Mouse (Mus musculus) ES-Bruce4 (cell line): Measurements from ENCODE around the gene Alkbh7. TPM values are rescaled to one million over a fixed set of nuclear protein-coding genes. Genes with fewer than 3 reads are reported as not detected.

Experiments used
- H3K27ac ChIP-seq: 2 replicates; pipeline ENCODE4 v1.5.1; 2012; ENCODE audit warnings: low read length, inconsistent platforms; ENCODE audit not compliant: insufficient read depth
- H3K27me3 ChIP-seq: 2 replicates; pipeline ENCODE4 v1.6.1; 2012; ENCODE audit warnings: mild to moderate bottlenecking, low read length, inconsistent platforms; ENCODE audit not compliant: control insufficient read depth, poor library complexity, insufficient read depth, severe bottlenecking
- H3K36me3 ChIP-seq: 2 replicates; pipeline ENCODE4 v1.6.1; 2012; ENCODE audit warnings: inconsistent platforms, mild to moderate bottlenecking, low read length, moderate library complexity; ENCODE audit not compliant: control insufficient read depth, poor library complexity, insufficient read depth, severe bottlenecking
- H3K4me1 ChIP-seq: one replicate; pipeline ENCODE4 v1.8.1; 2011; ENCODE audit warnings: low read length; ENCODE audit not compliant: control insufficient read depth, insufficient read depth
- H3K4me3 ChIP-seq: 2 replicates; pipeline ENCODE4 v1.5.1; 2011; ENCODE audit warnings: low read depth, mild to moderate bottlenecking, low read length
- H3K9ac ChIP-seq: 2 replicates; pipeline ENCODE4 v1.6.1; 2012; ENCODE audit warnings: low read depth, mild to moderate bottlenecking, inconsistent platforms; ENCODE audit not compliant: poor library complexity, severe bottlenecking
- H3K9me3 ChIP-seq: replicated peaks from 2 replicates; pipeline ENCODE4 v1.6.1; 2012; ENCODE audit warnings: mild to moderate bottlenecking, low read length, inconsistent platforms; ENCODE audit not compliant: control insufficient read depth, poor library complexity, insufficient read depth, severe bottlenecking
- CTCF ChIP-seq: IDR thresholded peaks from one replicate; pipeline ENCODE4 v1.8.1; 2011; ENCODE audit warnings: low read depth, low read length
- EP300 ChIP-seq: IDR thresholded peaks from 2 replicates; pipeline ENCODE4 v1.6.1; 2011; ENCODE audit warnings: low read depth, low read length; ENCODE audit not compliant: insufficient read depth
- POLR2A ChIP-seq: IDR thresholded peaks from one replicate; pipeline ENCODE4 v1.8.1; 2011; ENCODE audit warnings: low read length; ENCODE audit not compliant: insufficient read depth
- polyA plus RNA-seq: library from polyadenylated mRNA; stranded (reverse); fragments of >200 nt; gene quantifications from 2 replicates; pipeline ENCODE4 v1.2.4, GENCODE M21; 2011; ENCODE audit warnings: low read depth; ENCODE audit not compliant: missing spikeins, insufficient read depth, insufficient read length

Alkbh7 gene
- polyA plus RNA-seq, 1 experiment, result 16.0 TPM

DNA sequence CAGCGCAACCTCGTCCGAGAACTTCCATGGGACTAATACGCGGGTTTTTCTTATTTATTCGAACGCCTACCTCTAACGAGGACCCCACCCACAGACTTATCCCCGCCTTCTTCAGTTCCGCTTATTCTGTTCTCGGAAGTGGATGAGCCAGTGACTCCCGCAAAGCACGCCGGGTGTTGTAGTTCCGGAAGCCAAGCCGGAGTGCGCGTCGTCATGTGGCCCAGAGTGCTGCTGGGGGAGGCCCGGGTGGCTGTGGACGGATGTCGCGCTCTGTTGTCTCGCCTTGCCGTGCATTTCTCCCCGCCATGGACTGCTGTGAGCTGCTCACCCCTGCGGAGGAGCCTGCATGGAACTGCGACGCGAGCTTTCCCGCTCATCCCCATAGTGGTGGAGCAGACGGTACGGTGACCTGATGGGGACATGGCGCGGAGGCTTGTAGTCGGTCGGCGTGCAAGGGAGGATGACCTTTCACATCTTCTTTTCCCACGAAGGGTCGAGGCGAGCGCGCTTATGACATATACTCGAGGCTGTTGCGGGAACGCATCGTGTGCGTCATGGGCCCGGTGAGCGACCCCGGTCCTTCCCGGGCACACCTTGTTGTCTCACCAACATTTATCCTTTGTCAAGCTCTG is 6.9 kb upstream of the Alkbh7 start, which contains the start of gene Clpp:
TSS of gene Clpp (plus strand) at position 191 of the 632 bp plus-strand sequence.
- Histone ChIP-seq H3K4me3 (peak within 1 kb of the TSS; percentile 81), H3K27ac (peak within 1 kb of the TSS; percentile 80), H3K27me3 (no peaks in the 10 kb centered on the region), H3K9ac (peak within 1 kb of the TSS; percentile 60), H3K9me3 (no peaks in the 10 kb centered on the region), H3K4me1 (peaks cover 3% of the 10 kb centered on the region), H3K36me3 (peaks cover 26% of the 10 kb centered on the region)
- TF ChIP-seq POLR2A, result peak; percentile 84
- TF ChIP-seq EP300, result no peak
- TF ChIP-seq CTCF, result no peak

DNA sequence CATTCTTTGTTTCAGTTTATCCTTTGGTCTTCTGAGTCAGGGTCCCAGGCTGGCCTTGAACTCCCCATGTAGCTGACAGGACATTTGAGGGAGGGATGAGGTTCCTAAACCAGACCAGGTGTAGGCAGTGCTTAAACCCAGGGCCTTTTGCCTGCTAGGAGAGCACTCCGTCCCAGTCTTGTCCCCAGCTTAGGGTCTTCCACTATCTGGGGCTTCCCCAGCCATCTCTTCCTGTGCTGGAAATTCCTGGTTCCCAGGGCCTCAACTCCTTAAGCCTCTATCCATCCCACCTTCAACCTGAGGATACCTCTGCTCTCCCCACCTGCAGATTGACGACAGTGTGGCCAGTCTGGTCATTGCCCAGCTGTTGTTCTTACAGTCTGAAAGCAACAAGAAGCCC is 6.2 kb upstream of the Alkbh7 start:
- Histone ChIP-seq H3K27ac (no peak overlapping the region), H3K36me3 (peaks cover 34% of the 10 kb centered on the region)
- no peak for TF ChIP-seq POLR2A

DNA sequence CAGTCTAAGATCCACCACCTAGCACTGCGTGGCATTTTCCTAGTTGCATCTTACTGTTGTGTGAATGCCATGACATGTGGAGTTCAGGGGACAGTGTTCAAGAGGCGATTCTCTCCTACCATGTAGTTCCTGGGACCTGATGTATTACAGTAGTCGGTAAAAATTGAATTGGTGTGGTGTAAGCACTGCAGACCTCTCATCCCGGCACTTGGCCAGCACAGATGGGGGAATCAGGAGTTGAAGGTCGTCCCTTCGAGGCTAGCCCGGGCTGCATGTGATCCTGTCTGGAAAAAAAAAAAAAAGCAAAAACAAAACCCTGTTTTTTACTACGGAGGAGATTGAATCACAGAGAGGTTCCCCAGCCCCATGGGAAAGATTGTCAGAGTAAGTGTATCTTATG is 2.1 kb upstream of the Alkbh7 start:
- TF ChIP-seq POLR2A (no peak), EP300 (no peak), CTCF (no peak)
- Histone ChIP-seq H3K4me1 (peaks cover 3% of the 10 kb centered on the region), H3K9me3 (no peaks in the 10 kb centered on the region), H3K9ac (no peak overlapping the region), H3K27me3 (no peaks in the 10 kb centered on the region), H3K36me3 (peaks cover 40% of the 10 kb centered on the region), H3K4me3 (no peak overlapping the region), H3K27ac (no peak overlapping the region)

More for the DNA sequence above, 6.2 kb upstream of the Alkbh7 start:
- Histone ChIP-seq H3K4me1 (peaks cover 3% of the 10 kb centered on the region), H3K9ac (peak overlapping the region; percentile 60), H3K4me3 (peak overlapping the region; percentile 81), H3K9me3 (no peaks in the 10 kb centered on the region), H3K27me3 (no peaks in the 10 kb centered on the region)

DNA sequence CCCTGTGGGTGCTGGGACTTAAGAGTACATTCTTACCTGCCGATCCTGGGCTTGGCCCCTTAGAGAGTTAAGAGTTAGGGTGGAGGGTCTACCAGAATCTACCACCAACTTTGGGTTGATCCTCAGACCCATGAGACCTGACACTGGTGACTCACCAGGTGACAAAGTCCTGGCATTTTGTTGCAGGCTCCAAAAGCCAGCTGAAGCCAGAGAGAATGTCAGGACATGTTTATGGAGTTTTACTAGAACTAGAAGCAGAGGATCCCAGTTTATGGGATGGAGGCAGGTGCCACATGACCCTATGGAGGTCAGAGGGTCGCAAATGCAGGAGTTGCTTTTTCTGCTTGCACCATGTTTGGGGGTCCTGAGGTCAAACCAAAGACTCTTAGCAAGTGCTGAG is 633 bp upstream of the Alkbh7 start:
- Histone ChIP-seq H3K4me3 (no peak overlapping the region), H3K9ac (no peak overlapping the region), H3K27me3 (no peaks in the 10 kb centered on the region), H3K27ac (no peak overlapping the region), H3K36me3 (peaks cover 40% of the 10 kb centered on the region), H3K9me3 (no peaks in the 10 kb centered on the region), H3K4me1 (no peaks in the 10 kb centered on the region)
- no peak for TF ChIP-seq POLR2A
- TF ChIP-seq EP300, result no peak
- no peak for TF ChIP-seq CTCF

DNA sequence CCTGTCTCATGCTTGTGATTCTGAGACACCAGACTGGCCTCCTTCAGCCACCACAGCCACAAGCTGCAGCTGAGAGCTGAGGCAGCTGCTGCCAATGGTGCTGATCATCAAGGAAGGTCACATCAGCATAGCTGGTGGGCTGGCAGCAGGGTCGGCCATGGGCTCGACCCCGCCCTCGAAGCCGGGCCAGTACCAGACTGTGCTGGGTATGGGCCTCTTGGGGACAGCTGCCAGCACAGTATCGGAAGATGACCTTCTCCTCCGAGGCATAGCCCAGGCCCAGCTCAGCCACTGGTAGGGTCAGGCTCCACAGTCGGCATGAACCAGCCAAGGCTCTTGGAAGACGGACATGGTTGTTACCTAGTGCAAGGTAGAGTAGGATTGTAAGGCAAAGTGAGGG is 2.3 kb downstream of the Alkbh7 start:
- TF ChIP-seq EP300, result no peak
- TF ChIP-seq POLR2A, result no peak
- TF ChIP-seq CTCF, result no peak
- H3K9ac ChIP-seq, result no peak overlapping the region
- H3K4me1 ChIP-seq, result no peaks in the 10 kb centered on the region
- H3K27me3 ChIP-seq, result no peaks in the 10 kb centered on the region
- H3K4me3 ChIP-seq, result no peak overlapping the region
- no peaks in the 10 kb centered on the region for H3K9me3 ChIP-seq
- peaks cover 31% of the 10 kb centered on the region for H3K36me3 ChIP-seq
- H3K27ac ChIP-seq, result no peak overlapping the region

DNA sequence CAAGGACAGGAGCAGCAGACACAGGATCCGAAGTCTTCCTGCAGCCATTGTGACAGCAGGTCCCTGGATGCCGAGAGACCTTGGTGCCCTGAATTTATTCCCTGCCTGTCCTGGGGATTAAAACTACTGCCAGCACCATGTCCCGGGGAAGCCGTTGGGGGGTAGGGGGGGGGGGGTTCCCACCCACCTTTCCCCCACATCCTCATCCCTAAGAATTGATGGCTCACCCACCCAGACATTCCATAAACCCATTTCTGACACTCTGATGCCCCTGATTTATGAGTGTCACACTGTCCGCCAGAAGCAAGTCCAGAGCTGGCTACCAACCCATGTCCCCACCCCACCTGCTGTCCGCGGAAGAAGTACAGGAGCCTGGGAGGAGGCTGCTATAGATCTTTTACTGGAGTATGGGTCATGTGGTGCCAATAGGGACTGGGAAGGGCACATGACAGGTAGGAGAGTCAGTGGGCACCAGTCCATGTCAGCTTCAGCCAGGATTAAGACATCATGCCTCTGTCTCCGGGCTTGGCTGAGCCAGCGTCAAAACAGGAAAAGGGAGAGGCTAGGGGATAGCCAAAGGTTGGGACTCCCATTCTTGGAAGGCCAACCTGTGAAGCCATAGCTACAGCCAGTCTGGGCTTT is 3.0 kb downstream of the Alkbh7 start, which contains the start of gene Pspn:
TSS of gene Pspn (minus strand) at position 51 of the 642 bp plus-strand sequence.
- TF ChIP-seq EP300, result no peak
- no peak for TF ChIP-seq POLR2A
- TF ChIP-seq CTCF, result no peak
- Histone ChIP-seq H3K36me3 (peaks cover 26% of the 10 kb centered on the region), H3K9me3 (no peaks in the 10 kb centered on the region), H3K4me1 (no peaks in the 10 kb centered on the region), H3K4me3 (no peak within 1 kb of the TSS), H3K9ac (no peak within 1 kb of the TSS), H3K27me3 (no peaks in the 10 kb centered on the region), H3K27ac (no peak within 1 kb of the TSS)
